Comparison of ENCODE assay signal across 8 mouse cellular contexts in genomic region chr10:41518508-41518980, GRCm38 (mm10). TPM values are rescaled to one million over a fixed set of nuclear protein-coding genes. Genes with fewer than 3 reads are reported as not detected.
A peak's percentile ranks its signal among the peaks of the same experiment; 100 is the strongest.
DNase-seq lines count a peak whose midpoint lies in the region; ATAC-seq and TF ChIP-seq lines count a peak whose summit lies in the region.

No protein-coding gene starts in this region.

- TF ChIP-seq CTCF in kidney, adult 2 months (conservative IDR thresholded peaks at IDR 0.05; ENCODE audit: insufficient read depth, insufficient read length, low read depth, low read length): peak; percentile 75

- H3K27me3 ChIP-seq in kidney, adult 2 months (replicated peaks; ENCODE audit: control insufficient read depth, insufficient read depth, low read length): no peaks in the 10 kb centered on the region
- H3K27me3 ChIP-seq in limb, embryonic 12.5 days: no peaks in the 10 kb centered on the region
- H3K27me3 ChIP-seq in midbrain, embryonic 13.5 days: no peaks in the 10 kb centered on the region

- ATAC-seq in granulocyte monocyte progenitor cell, adult 5-6 weeks (replicated peaks; ENCODE audit: poor library complexity, severe bottlenecking): peak; percentile 38
- peak; percentile 73 for ATAC-seq in limb, embryonic 12.5 days (ENCODE audit: insufficient number of reproducible peaks, insufficient read depth, low FRiP score, low TSS enrichment, low read depth)
- peak; percentile 75 for ATAC-seq in midbrain, embryonic 13.5 days

- no peaks in the 10 kb centered on the region for H3K9me3 ChIP-seq in limb, embryonic 12.5 days
- no peaks in the 10 kb centered on the region for H3K9me3 ChIP-seq in midbrain, embryonic 13.5 days

- peaks cover 10% of the 10 kb centered on the region; the same call in 1 of the 2 replicates for H3K4me1 ChIP-seq in kidney, adult 2 months (ENCODE audit: control insufficient read depth, insufficient read depth, low read length)
- H3K4me1 ChIP-seq in limb, embryonic 12.5 days (replicated peaks): peaks cover 24% of the 10 kb centered on the region
- peaks cover 32% of the 10 kb centered on the region for H3K4me1 ChIP-seq in midbrain, embryonic 13.5 days (replicated peaks)

- no peak for TF ChIP-seq POLR2A in kidney, adult 2 months (IDR thresholded peaks at IDR 0.05; ENCODE audit: low read depth, low read length)

- H3K9ac ChIP-seq in limb, embryonic 12.5 days (replicated peaks): peak overlapping the region; percentile 95
- H3K9ac ChIP-seq in midbrain, embryonic 13.5 days (replicated peaks): peak overlapping the region; percentile 89

- under 1% methylated on average over 23 of the region's 23 CpGs for WGBS in kidney, adult 2 months
- WGBS in limb, embryonic 12.5 days: under 1% methylated on average over 23 of the region's 23 CpGs
- under 1% methylated on average over 23 of the region's 23 CpGs for WGBS in midbrain, embryonic 13.5 days

- peak; percentile 77 for DNase-seq in urinary bladder, postnatal 14 days (ENCODE audit: low spot score)
- DNase-seq in urinary bladder, adult 2 months (ENCODE audit: low spot score): no peak
- DNase-seq in embryo, embryonic 11 days: peak; percentile 85
- DNase-seq in kidney, adult 2 months: peak; percentile 89
- DNase-seq in spleen, postnatal 14 days (ENCODE audit: low spot score in 2 of 2): peak; percentile 60 to 65

- H3K4me2 ChIP-seq in limb, embryonic 12.5 days: peak overlapping the region; percentile 78
- peak overlapping the region; percentile 82 for H3K4me2 ChIP-seq in midbrain, embryonic 13.5 days (replicated peaks)

- peaks cover 2% of the 10 kb centered on the region; the same call in 1 of the 2 replicates for H3K36me3 ChIP-seq in kidney, adult 2 months (ENCODE audit: control insufficient read depth, insufficient read depth, low read length)
- peaks cover 6% of the 10 kb centered on the region for H3K36me3 ChIP-seq in limb, embryonic 12.5 days
- peaks cover 5% of the 10 kb centered on the region; the same call in 1 of the 2 replicates for H3K36me3 ChIP-seq in midbrain, embryonic 13.5 days

- H3K4me3 ChIP-seq in kidney, adult 2 months (ENCODE audit: insufficient read depth, low read depth, low read length): peak overlapping the region; percentile 76
- H3K4me3 ChIP-seq in limb, embryonic 12.5 days (replicated peaks): peak overlapping the region; percentile 91
- H3K4me3 ChIP-seq in midbrain, embryonic 13.5 days (replicated peaks): peak overlapping the region; percentile 93

- peak overlapping the region; percentile 97 for H3K27ac ChIP-seq in kidney, adult 2 months (ENCODE audit: insufficient read depth, low read depth, low read length)
- peak overlapping the region; percentile 97 for H3K27ac ChIP-seq in limb, embryonic 12.5 days
- peak overlapping the region; percentile 97 for H3K27ac ChIP-seq in midbrain, embryonic 13.5 days

RNA-seq across cellular contexts. Expression of gene Cd164, which starts 0.7 kb away (rescaled TPM):
- polyA plus RNA-seq in urinary bladder, adult 2 months (2012; rRNA removed): 119 and 143 TPM in 2 replicates
- total RNA-seq in granulocyte monocyte progenitor cell, adult 5-6 weeks (2014; fragmentation: Nextera tagmentation): 140 and 168 TPM in 2 replicates
- 169 and 206 TPM in 2 replicates for total RNA-seq in granulocyte monocyte progenitor cell, adult 5-6 weeks (2017)
- polyA plus RNA-seq in kidney, adult 2 months (2012; rRNA removed): 241 and 291 TPM in 2 replicates
- 170 and 176 TPM in 2 replicates for polyA plus RNA-seq in limb, embryonic 12.5 days (2016; fragmentation: Nextera tagmentation; extraction: Ambion mirVana)
- 51.3 and 56.5 TPM in 2 replicates for polyA plus RNA-seq in midbrain, embryonic 13.5 days (2015; fragmentation: Nextera tagmentation; extraction: Ambion mirVana)

RNA-seq across cellular contexts. Expression of gene Ppil6, which starts 28.3 kb away (rescaled TPM):
- 10.7 and 11.5 TPM in 2 replicates for polyA plus RNA-seq in urinary bladder, adult 2 months (2012; rRNA removed)
- not detected in 2 replicates for total RNA-seq in granulocyte monocyte progenitor cell, adult 5-6 weeks (2014; fragmentation: Nextera tagmentation)
- not detected in 2 replicates for total RNA-seq in granulocyte monocyte progenitor cell, adult 5-6 weeks (2017)
- 2.5 and 3.2 TPM in 2 replicates for polyA plus RNA-seq in kidney, adult 2 months (2012; rRNA removed)
- 0.60 and 0.64 TPM in 2 replicates for polyA plus RNA-seq in limb, embryonic 12.5 days (2016; fragmentation: Nextera tagmentation; extraction: Ambion mirVana)
- 1.6 and 2.7 TPM in 2 replicates for polyA plus RNA-seq in midbrain, embryonic 13.5 days (2015; fragmentation: Nextera tagmentation; extraction: Ambion mirVana)

RNA-seq across cellular contexts. Expression of gene Smpd2, which starts 28.4 kb away (rescaled TPM):
- polyA plus RNA-seq in urinary bladder, adult 2 months (2012; rRNA removed): 167 and 169 TPM in 2 replicates
- total RNA-seq in granulocyte monocyte progenitor cell, adult 5-6 weeks (2014; fragmentation: Nextera tagmentation): 23.0 and 24.4 TPM in 2 replicates
- 10.1 and 13.0 TPM in 2 replicates for total RNA-seq in granulocyte monocyte progenitor cell, adult 5-6 weeks (2017)
- polyA plus RNA-seq in kidney, adult 2 months (2012; rRNA removed): 124 and 129 TPM in 2 replicates
- 64.3 and 64.7 TPM in 2 replicates for polyA plus RNA-seq in limb, embryonic 12.5 days (2016; fragmentation: Nextera tagmentation; extraction: Ambion mirVana)
- 35.0 and 37.0 TPM in 2 replicates for polyA plus RNA-seq in midbrain, embryonic 13.5 days (2015; fragmentation: Nextera tagmentation; extraction: Ambion mirVana)

RNA-seq across cellular contexts. Expression of gene Mical1, which starts 42.4 kb away (rescaled TPM):
- polyA plus RNA-seq in urinary bladder, adult 2 months (2012; rRNA removed): 48.9 and 57.9 TPM in 2 replicates
- 74.8 and 105 TPM in 2 replicates for total RNA-seq in granulocyte monocyte progenitor cell, adult 5-6 weeks (2014; fragmentation: Nextera tagmentation)
- total RNA-seq in granulocyte monocyte progenitor cell, adult 5-6 weeks (2017): 32.2 and 49.3 TPM in 2 replicates
- polyA plus RNA-seq in kidney, adult 2 months (2012; rRNA removed): 9.1 and 10.2 TPM in 2 replicates
- 64.2 and 72.3 TPM in 2 replicates for polyA plus RNA-seq in limb, embryonic 12.5 days (2016; fragmentation: Nextera tagmentation; extraction: Ambion mirVana)
- 27.9 and 31.9 TPM in 2 replicates for polyA plus RNA-seq in midbrain, embryonic 13.5 days (2015; fragmentation: Nextera tagmentation; extraction: Ambion mirVana)
